Mouse (Mus musculus) heart, postnatal 25 days (tissue): Measurements from ENCODE around the gene Irgm2. TPM values are rescaled to one million over a fixed set of nuclear protein-coding genes. Genes with fewer than 3 reads are reported as not detected.
"Not testable (repeated sequence)": the region's sequence is repeated elsewhere in the genome, so short reads cannot be mapped to it uniquely, and the experiment has no call there.

ENCODE experiments used
- DNase-seq: peaks from one replicate; pipeline ENCODE4 v3.0.0; 2022; ENCODE audit warnings: low spot score
- intact Hi-C: fragments of 180-260 bp; cut with DNase I; formaldehyde crosslinking; loops from one replicate; pipeline ENCODE4 v1.15.1; 2025
- total RNA-seq, 2 experiments: library from RNA; stranded (reverse); gene quantifications; 2 replicates each; pipeline ENCODE4 v1.2.3; 2021

Irgm2 gene
- total RNA-seq, 2 experiments from 2014 or later = 9.3 to 10.7 TPM

GRCm38 (mm10) chr11:58211062-58211681 lies 11.8 kb downstream of the Irgm2 start:
- no peak for DNase-seq
- intact Hi-C loops = no loop called here

- no peak for DNase-seq
- intact Hi-C loops = loop anchor here (2.0 kb wide), 1 partner anchor 15 kb away; no protein-coding TSS in a partner anchor
Observed at GRCm38 (mm10) chr11:58211682-58212067, 12.3 kb downstream of the Irgm2 start.

- intact Hi-C loops = loop anchor here (2.0 kb wide), 1 partner anchor 17 kb away; no protein-coding TSS in a partner anchor
- DNase-seq = no peak
Observed at GRCm38 (mm10) chr11:58213673-58214342, 14.4 kb downstream of the Irgm2 start.

GRCm38 (mm10) chr11:58214391-58215048 lies 15.1 kb downstream of the Irgm2 start:
- DNase-seq = peak; percentile 85
- intact Hi-C loops = no loop called here

GRCm38 (mm10) chr11:58215049-58215430 lies 15.6 kb downstream of the Irgm2 start:
- DNase-seq, intact Hi-C loops: not testable (repeated sequence)

DNA sequence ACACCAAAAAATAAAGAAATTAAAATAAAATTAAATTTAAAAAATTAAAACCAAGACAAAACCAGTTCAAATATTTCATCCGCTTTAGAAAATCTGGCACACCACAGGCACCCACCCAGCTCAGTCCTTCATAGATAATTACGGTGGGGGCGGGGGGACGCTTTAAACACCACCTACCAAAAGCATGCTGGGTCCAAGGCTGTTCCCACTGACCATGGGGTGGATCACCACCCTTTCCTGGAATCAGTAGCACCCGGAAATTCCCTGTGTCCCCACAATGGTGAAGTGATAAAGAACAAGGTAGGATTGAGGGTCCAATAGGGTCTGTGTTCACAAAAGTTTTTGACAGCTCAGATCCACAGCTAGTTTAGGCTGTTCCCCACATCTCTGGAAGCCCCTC lies 16.4 kb downstream of the Irgm2 start:
- intact Hi-C loops = no loop called here
- DNase-seq = no peak

GRCm38 (mm10) chr11:58216823-58217222 lies 17.4 kb downstream of the Irgm2 start:
- DNase-seq = no peak
- intact Hi-C loops = no loop called here

DNA sequence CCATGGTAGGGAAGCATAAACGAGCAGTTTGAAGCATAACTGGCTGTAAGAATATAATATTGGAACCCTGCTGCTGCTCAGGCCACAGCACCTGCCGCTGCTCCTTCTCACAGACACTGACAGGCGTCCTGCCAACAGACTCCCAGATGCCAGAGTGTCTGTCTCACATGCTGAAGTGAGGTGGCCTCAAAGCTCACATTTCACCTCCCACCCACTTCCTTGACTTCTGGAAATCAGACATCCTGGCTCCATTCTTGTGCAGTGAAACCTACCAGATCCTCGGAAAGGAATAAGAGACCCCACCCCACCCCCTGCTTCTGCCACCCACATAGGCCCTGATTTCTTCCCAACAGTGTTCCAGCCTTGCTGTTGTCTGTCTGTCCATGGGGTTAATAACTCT lies 24.3 kb downstream of the Irgm2 start:
- no peak for DNase-seq
- intact Hi-C loops = no loop called here

- DNase-seq = no peak
- intact Hi-C loops = no loop called here
Observed at GRCm38 (mm10) chr11:58224313-58224712, 24.9 kb downstream of the Irgm2 start.

DNA sequence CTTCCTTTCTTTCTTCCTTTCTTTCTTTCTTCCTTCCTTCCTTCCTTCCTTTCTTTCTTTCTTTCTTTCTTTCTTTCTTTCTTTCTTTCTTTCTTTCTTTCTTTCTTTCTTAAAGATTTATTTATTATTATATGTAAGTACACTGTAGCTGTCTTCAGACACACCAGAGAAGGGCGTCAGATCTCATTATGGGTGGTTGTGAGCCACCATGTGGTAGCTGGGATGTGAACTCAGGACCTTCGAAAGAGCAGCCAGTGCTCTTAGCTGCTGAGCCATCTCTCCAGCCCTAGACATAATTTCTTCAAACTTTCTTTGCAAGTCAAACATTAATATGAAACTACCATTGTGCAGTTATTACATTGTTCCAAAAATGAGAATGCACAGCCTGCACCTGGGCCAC lies 25.5 kb downstream of the Irgm2 start:
- intact Hi-C loops = loop anchor here (1.0 kb wide), 1 partner anchor 46 kb away; no protein-coding TSS in a partner anchor
- not testable (repeated sequence) for DNase-seq

GRCm38 (mm10) chr11:58225655-58226054 lies 26.2 kb downstream of the Irgm2 start:
- DNase-seq = peak; percentile 44
- intact Hi-C loops = loop anchor here (1.0 kb wide), 1 partner anchor 46 kb away; no protein-coding TSS in a partner anchor

- no peak for DNase-seq
- intact Hi-C loops = no loop called here
Observed at GRCm38 (mm10) chr11:58226425-58226824, 27.0 kb downstream of the Irgm2 start.

GRCm38 (mm10) chr11:58228021-58228420 lies 28.6 kb downstream of the Irgm2 start:
- intact Hi-C loops, DNase-seq: not testable (repeated sequence)

GRCm38 (mm10) chr11:58230396-58230910 lies 31.0 kb downstream of the Irgm2 start:
- intact Hi-C loops = no loop called here
- DNase-seq = no peak

GRCm38 (mm10) chr11:58231156-58231555 lies 31.7 kb downstream of the Irgm2 start:
- no peak for DNase-seq
- intact Hi-C loops = no loop called here

DNA sequence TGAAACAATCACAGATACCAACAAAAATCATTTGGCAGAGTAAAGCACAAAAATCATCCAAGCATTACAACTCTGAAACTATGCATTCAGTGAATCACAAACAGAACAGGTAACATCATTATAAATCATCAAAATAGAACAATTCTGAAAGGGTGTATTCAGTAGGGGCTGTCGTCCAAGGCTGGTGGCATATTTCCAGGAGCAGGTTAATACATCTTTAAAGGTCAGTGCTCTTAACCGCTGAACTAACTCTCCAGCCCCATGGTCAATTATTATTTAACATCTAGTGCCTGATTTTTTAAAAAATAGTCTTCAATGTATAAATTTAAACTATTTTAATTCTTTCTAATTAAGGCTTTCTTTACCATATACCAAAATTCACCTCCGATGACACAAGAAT lies 35.1 kb downstream of the Irgm2 start:
- intact Hi-C loops, DNase-seq: not testable (repeated sequence)

GRCm38 (mm10) chr11:58235152-58235551 lies 35.7 kb downstream of the Irgm2 start:
- DNase-seq = no peak
- intact Hi-C loops = loop anchor here (5.0 kb wide), 2 partner anchors 352 to 402 kb away; no protein-coding TSS in a partner anchor

- DNase-seq = peak; percentile 18
- intact Hi-C loops = loop anchor here (5.0 kb wide), 2 partner anchors 348 to 398 kb away; no protein-coding TSS in a partner anchor
Observed at GRCm38 (mm10) chr11:58238840-58239791, 39.7 kb downstream of the Irgm2 start.

DNA sequence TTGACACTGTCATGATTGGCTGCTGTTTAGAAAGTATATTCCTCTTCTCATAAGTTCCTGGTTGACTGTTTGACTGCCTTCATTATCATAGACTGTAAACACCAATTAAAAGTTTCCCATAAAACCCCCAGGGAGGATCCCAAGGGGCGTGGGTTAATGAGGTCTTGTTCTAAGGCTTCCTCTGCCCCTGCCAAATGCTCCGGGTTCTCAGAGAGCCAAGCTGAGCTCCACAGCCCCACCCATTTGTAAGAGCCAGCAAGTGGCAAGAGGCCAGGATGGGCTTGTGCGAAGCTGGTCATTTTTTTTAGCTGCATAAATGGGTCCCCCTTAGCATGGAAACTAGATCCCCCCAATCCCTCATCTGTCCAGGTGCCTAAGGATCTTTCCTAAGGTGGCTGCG lies 47.9 kb downstream of the Irgm2 start:
- peak; percentile 15 for DNase-seq
- intact Hi-C loops = no loop called here
